Mouse (Mus musculus) frontal cortex, postnatal 36 days (tissue): Measurements from ENCODE around the gene Pex1.
A peak's percentile ranks its signal among the peaks of the same experiment; 100 is the strongest.
"Not testable (repeated sequence)": the region's sequence is repeated elsewhere in the genome, so short reads cannot be mapped to it uniquely, and the experiment has no call there.

Experiments used
- DNase-seq, 2 experiments: peaks; one replicate each; pipeline ENCODE4 v3.0.0; 2022; ENCODE audit warnings: low spot score in 2 of 2

The Pex1 gene

GRCm38 (mm10) chr5:3644621-3645020 lies 48.8 kb downstream of the Pex1 start:
- no peak for DNase-seq

GRCm38 (mm10) chr5:3645326-3645725 lies 49.5 kb downstream of the Pex1 start:
- no peak for DNase-seq

- DNase-seq = no peak
Observed at GRCm38 (mm10) chr5:3646539-3646938, 50.7 kb downstream of the Pex1 start.

- DNase-seq = peak; percentile 26 to 44
Observed at GRCm38 (mm10) chr5:3646991-3647707, 51.3 kb downstream of the Pex1 start.

GRCm38 (mm10) chr5:3647708-3648121 lies 51.8 kb downstream of the Pex1 start:
- peak; percentile 65 to 82 for DNase-seq

GRCm38 (mm10) chr5:3648206-3648848 lies 52.5 kb downstream of the Pex1 start:
- no peak for DNase-seq

GRCm38 (mm10) chr5:3648849-3649210 lies 53.0 kb downstream of the Pex1 start:
- no peak for DNase-seq

- DNase-seq = no peak
Observed at GRCm38 (mm10) chr5:3650881-3651280, 55.0 kb downstream of the Pex1 start, which contains the start of gene Tmbim7. Gene Tmbim7 (plus strand): TSS chr5:3651181.

GRCm38 (mm10) chr5:3651621-3652020 lies 55.8 kb downstream of the Pex1 start:
- no peak for DNase-seq

- DNase-seq = not testable (repeated sequence)
Observed at GRCm38 (mm10) chr5:3652903-3653575, 57.2 kb downstream of the Pex1 start.

GRCm38 (mm10) chr5:3653801-3654200 lies 57.9 kb downstream of the Pex1 start:
- no peak for DNase-seq

- no peak for DNase-seq
Observed at GRCm38 (mm10) chr5:3657085-3657484, 61.2 kb downstream of the Pex1 start, which contains the start of gene Gatad1. Gene Gatad1 (minus strand): TSS chr5:3657185.

- DNase-seq = no peak
Observed at GRCm38 (mm10) chr5:3665225-3665624, 69.4 kb downstream of the Pex1 start.

GRCm38 (mm10) chr5:3666585-3666984 lies 70.7 kb downstream of the Pex1 start:
- DNase-seq = no peak

- DNase-seq = no peak
Observed at GRCm38 (mm10) chr5:3669938-3670554, 74.2 kb downstream of the Pex1 start.
